Mouse (Mus musculus): Measurements from ENCODE around the gene Ahdc1.

GRCm38 (mm10) chr4:132964473-132964872, 46.6 kb upstream of the Ahdc1 start:
- TF ChIP-seq CTCF (IDR thresholded peaks at IDR 0.05 in 2 of 3, conservative IDR thresholded peaks at IDR 0.05 in 1 of 3; ENCODE audit: control insufficient read depth in 1 of 3, insufficient read depth in 1 of 3, low read depth in 2 of 3, low read length in 3 of 3, poor library complexity in 1 of 3, severe bottlenecking in 1 of 3) (no peak), POLR2A (IDR thresholded peaks at IDR 0.05; ENCODE audit: control insufficient read depth in 1 of 2, insufficient read depth in 1 of 2, low read depth in 1 of 2, low read length in 2 of 2, poor library complexity in 1 of 2) (no peak), KAT2A (conservative IDR thresholded peaks at IDR 0.05; ENCODE audit: low read depth, low read length) (no peak), ELF1 (IDR thresholded peaks at IDR 0.05; ENCODE audit: low read depth, low read length) (no peak), ZKSCAN1 (IDR thresholded peaks at IDR 0.05; ENCODE audit: low read depth, low read length) (no peak), USF2 (IDR thresholded peaks at IDR 0.05; ENCODE audit: borderline replicate concordance in 1 of 2, insufficient read depth in 1 of 2, low read depth in 1 of 2, low read length in 2 of 2) (no peak), ZC3H11A (IDR thresholded peaks at IDR 0.05; ENCODE audit: low read depth, low read length) (no peak), GATA1 (IDR thresholded peaks at IDR 0.05; ENCODE audit: low read depth, low read length) (no peak), POLR2AphosphoS2 (IDR thresholded peaks at IDR 0.05; ENCODE audit: low read length) (no peak), E2F4 (IDR thresholded peaks at IDR 0.05; ENCODE audit: borderline replicate concordance, low read depth, low read length) (no peak), MXI1 (IDR thresholded peaks at IDR 0.05; ENCODE audit: low read depth, low read length) (no peak), EP300 (IDR thresholded peaks at IDR 0.05; ENCODE audit: low read depth in 1 of 2, low read length in 2 of 2) (no peak), ZNF384 (IDR thresholded peaks at IDR 0.05; ENCODE audit: low read depth, low read length) (no peak), NRF1 (IDR thresholded peaks at IDR 0.05; ENCODE audit: insufficient read depth, low read depth, low read length, poor library complexity, severe bottlenecking) (no peak)

Data from MEL (cell line).